Mouse (Mus musculus) heart, postnatal 4 days (tissue): ENCODE data around the gene Olfr376. TPM values are rescaled to one million over a fixed set of nuclear protein-coding genes. Genes with fewer than 3 reads are reported as not detected.

Experiments
- DNase-seq: peaks from one replicate; pipeline ENCODE4 v3.0.0; 2021
- total RNA-seq, 2 experiments: library from RNA; stranded (reverse); gene quantifications; 2 replicates each; pipeline ENCODE4 v1.2.3; 2021

Olfr376 gene
- total RNA-seq, result not detected

- DNase-seq, result no peak
Observed at GRCm38 (mm10) chr11:73370946-73371345, at the start of gene Olfr376. Gene Olfr376 (plus strand): TSS chr11:73371246.

GRCm38 (mm10) chr11:73323906-73324830 lies 46.9 kb upstream of the Olfr376 start:
- DNase-seq, result no peak

- DNase-seq, result no peak
Observed at GRCm38 (mm10) chr11:73326485-73326886, 44.6 kb upstream of the Olfr376 start.

GRCm38 (mm10) chr11:73327361-73327760 lies 43.7 kb upstream of the Olfr376 start:
- DNase-seq, result no peak

- no peak for DNase-seq
Observed at GRCm38 (mm10) chr11:73329442-73329841, 41.6 kb upstream of the Olfr376 start, which contains the start of the genes Aspa, Gm49340 and Spata22. Gene Aspa (minus strand): TSS chr11:73329596. Gene Gm49340 (plus strand): TSS chr11:73329741. Gene Spata22 (plus strand): TSS chr11:73329741.

GRCm38 (mm10) chr11:73333357-73333756 lies 37.7 kb upstream of the Olfr376 start:
- DNase-seq, result no peak

- no peak for DNase-seq
Observed at GRCm38 (mm10) chr11:73336919-73337318, 34.1 kb upstream of the Olfr376 start.

GRCm38 (mm10) chr11:73350483-73350882 lies 20.6 kb upstream of the Olfr376 start, which contains the start of gene Olfr20:
Gene Olfr20 (plus strand): TSS chr11:73350783.
- no peak for DNase-seq

- no peak for DNase-seq
Observed at GRCm38 (mm10) chr11:73395374-73395773, 24.3 kb downstream of the Olfr376 start.

GRCm38 (mm10) chr11:73399514-73399913 lies 28.5 kb downstream of the Olfr376 start, which contains the start of gene Olfr1:
Gene Olfr1 (minus strand): TSS chr11:73399614.
- DNase-seq, result no peak

Other genes with a start within 250 kb of the Olfr376 start
- 1 to 10 TPM; 6.0 to 7.1 TPM for gene Haspin, start 233.0 kb upstream of the Olfr376 start, total RNA-seq
- 1 to 10 TPM; 3.9 to 5.0 TPM for gene P2rx5, start 210.8 kb upstream of the Olfr376 start, total RNA-seq
- 10 to 100 TPM; 66.3 to 67.9 TPM for gene Emc6, start 194.2 kb upstream of the Olfr376 start, total RNA-seq
- 100 to 1,000 TPM; 109 to 112 TPM for gene Tax1bp3, start 194.2 kb upstream of the Olfr376 start, total RNA-seq
- 1 to 10 TPM; 8.4 to 8.7 TPM for gene Ctns, start 172.2 kb upstream of the Olfr376 start, total RNA-seq
- 1 to 10 TPM in 1 of 2 experiments, under 1 TPM in 1; 0.95 to 1.1 TPM for gene Shpk, start 171.8 kb upstream of the Olfr376 start, total RNA-seq
- gene Trpv1, start 137.0 kb upstream of the Olfr376 start, total RNA-seq, result not detected
- under 1 TPM; 0.07 to 0.10 TPM for gene Trpv3, start 103.9 kb upstream of the Olfr376 start, total RNA-seq
- gene Aspa, start 41.6 kb upstream of the Olfr376 start, total RNA-seq, result under 1 TPM; 0.27 to 0.57 TPM
- gene Gm49340, start 41.5 kb upstream of the Olfr376 start, total RNA-seq, result not detected
- not detected for gene Spata22, start 41.5 kb upstream of the Olfr376 start, total RNA-seq
- not detected for gene Olfr20, start 20.5 kb upstream of the Olfr376 start, total RNA-seq
- gene Olfr1, start 28.4 kb downstream of the Olfr376 start, total RNA-seq, result not detected
- not detected for gene Olfr378, start 57.2 kb downstream of the Olfr376 start, total RNA-seq
- not detected for gene Olfr380, start 86.3 kb downstream of the Olfr376 start, total RNA-seq
- not detected for gene Olfr381, start 120.4 kb downstream of the Olfr376 start, total RNA-seq
- not detected for gene Olfr382, start 146.0 kb downstream of the Olfr376 start, total RNA-seq
- gene Olfr385, start 221.8 kb downstream of the Olfr376 start, total RNA-seq, result not detected
- gene Olfr384, start 227.3 kb downstream of the Olfr376 start, total RNA-seq, result not detected